Mouse (Mus musculus): Measurements from ENCODE around the gene Zfp120. TPM values are rescaled to one million over a fixed set of nuclear protein-coding genes. Genes with fewer than 3 reads are reported as not detected.
"Not testable (repeated sequence)": the region's sequence is repeated elsewhere in the genome, so short reads cannot be mapped to it uniquely, and the experiment has no call there.

The Zfp120 gene
- 5.2 and 6.6 TPM in 2 replicates for polyA plus RNA-seq (2016; fragmentation: Nextera tagmentation; extraction: Ambion mirVana)

DNA sequence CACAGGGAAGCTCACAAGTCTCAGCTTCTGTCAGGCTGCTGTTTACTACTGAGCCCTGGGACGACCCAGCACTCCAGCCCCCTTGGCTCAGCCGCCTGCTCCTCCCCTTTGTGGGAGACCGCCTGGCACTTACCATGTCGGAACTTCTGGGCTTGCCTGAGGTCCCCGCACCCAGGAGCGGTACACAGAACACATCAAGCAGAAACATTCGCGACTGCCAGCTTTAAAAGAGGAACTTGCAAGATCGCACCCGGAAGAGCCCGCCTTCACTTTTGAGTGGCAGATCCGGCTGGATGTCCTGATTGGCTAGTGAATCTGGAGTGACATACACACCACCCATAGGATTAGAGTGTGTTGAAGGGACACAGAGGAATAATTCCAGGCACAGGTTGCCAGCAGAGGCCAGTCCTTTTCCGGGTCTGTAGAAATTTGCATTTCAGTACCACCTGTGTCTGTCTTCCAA lies at the start of gene Zfp120:
Zfp120 (minus strand) TSS at position 274 of the 463 bp plus-strand sequence.
- WGBS = 0% methylated on average over 13 of the region's 13 CpGs
- Histone ChIP-seq H3K27me3 (no peaks in the 10 kb centered on the region), H3K27ac (peak within 1 kb of the TSS; percentile 82), H3K4me3 (replicated peaks) (peak within 1 kb of the TSS; percentile 72), H3K4me1 (replicated peaks) (peaks cover 7% of the 10 kb centered on the region), H3K9ac (replicated peaks) (peak within 1 kb of the TSS; percentile 82), H3K4me2 (peak within 1 kb of the TSS; percentile 63), H3K36me3 (peaks cover 10% of the 10 kb centered on the region), H3K9me3 (no peaks in the 10 kb centered on the region)
- ATAC-seq (ENCODE audit: insufficient number of reproducible peaks, insufficient read depth, low FRiP score, low TSS enrichment, low read depth) = peak; percentile 100

DNA sequence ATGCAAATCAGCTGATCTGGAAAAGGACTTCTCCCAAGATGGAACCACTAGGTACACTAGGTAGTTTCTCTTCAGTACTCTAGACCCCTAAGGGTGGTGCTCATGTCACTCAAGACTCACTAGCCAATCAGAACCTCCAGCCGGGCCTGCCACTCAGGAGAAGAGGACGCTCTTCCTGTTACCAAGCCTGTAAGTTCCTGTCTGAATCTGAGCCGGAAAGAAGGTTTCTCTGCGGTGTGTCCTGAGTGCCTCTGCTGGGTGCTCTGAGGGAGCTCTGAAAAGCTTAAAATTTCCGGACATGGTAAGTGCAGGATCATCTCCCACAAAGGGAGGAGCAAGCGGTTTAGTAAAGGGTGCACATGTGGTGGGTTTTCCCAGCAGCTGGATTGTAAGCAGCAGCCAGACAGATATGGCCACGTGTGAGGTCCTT lies 45.1 kb upstream of the Zfp120 start, which contains the start of gene Gm14139:
Gm14139 (plus strand) TSS at position 186 of the 430 bp plus-strand sequence.
- not testable (repeated sequence) for H3K36me3 ChIP-seq; H3K4me1 ChIP-seq (replicated peaks); H3K27me3 ChIP-seq; H3K4me3 ChIP-seq (replicated peaks); H3K27ac ChIP-seq; ATAC-seq (ENCODE audit: insufficient number of reproducible peaks, insufficient read depth, low FRiP score, low TSS enrichment, low read depth); H3K4me2 ChIP-seq; H3K9ac ChIP-seq (replicated peaks)
- H3K9me3 ChIP-seq = peaks cover 11% of the 10 kb centered on the region; the same call in 1 of the 2 replicates
- WGBS = 78% methylated on average over 7 of the region's 7 CpGs

GRCm38 (mm10) chr2:150181046-150181445 lies 44.5 kb upstream of the Zfp120 start:
- not testable (repeated sequence) for H3K27me3 ChIP-seq, H3K4me2 ChIP-seq

GRCm38 (mm10) chr2:150179579-150179978 lies 43.1 kb upstream of the Zfp120 start, which contains the start of gene Gm10770:
TSS of gene Gm10770 (minus strand) at chr2:150179679.
- H3K36me3 ChIP-seq; H3K4me3 ChIP-seq (replicated peaks); H3K4me2 ChIP-seq; H3K9ac ChIP-seq (replicated peaks); H3K27me3 ChIP-seq; H3K4me1 ChIP-seq (replicated peaks); ATAC-seq (ENCODE audit: insufficient number of reproducible peaks, insufficient read depth, low FRiP score, low TSS enrichment, low read depth); H3K27ac ChIP-seq: not testable (repeated sequence)
- WGBS = 82% methylated on average over 4 of the region's 4 CpGs
- peaks cover 11% of the 10 kb centered on the region for H3K9me3 ChIP-seq

More at GRCm38 (mm10) chr2:150181046-150181445, 44.5 kb upstream of the Zfp120 start:
- not testable (repeated sequence) for ATAC-seq (ENCODE audit: insufficient number of reproducible peaks, insufficient read depth, low FRiP score, low TSS enrichment, low read depth); H3K9ac ChIP-seq (replicated peaks); H3K27ac ChIP-seq; H3K4me3 ChIP-seq (replicated peaks); H3K36me3 ChIP-seq; H3K4me1 ChIP-seq (replicated peaks)
- H3K9me3 ChIP-seq = peaks cover 11% of the 10 kb centered on the region; the same call in 1 of the 2 replicates

- H3K4me3 ChIP-seq (replicated peaks) = no peak overlapping the region
- no peaks in the 10 kb centered on the region for H3K4me1 ChIP-seq (replicated peaks)
- H3K9me3 ChIP-seq = peaks cover 11% of the 10 kb centered on the region
- no peaks in the 10 kb centered on the region for H3K36me3 ChIP-seq
- ATAC-seq (ENCODE audit: insufficient number of reproducible peaks, insufficient read depth, low FRiP score, low TSS enrichment, low read depth) = no peak
- no peak overlapping the region for H3K4me2 ChIP-seq
- no peak overlapping the region for H3K27ac ChIP-seq
- H3K27me3 ChIP-seq = no peaks in the 10 kb centered on the region
- no peak overlapping the region for H3K9ac ChIP-seq (replicated peaks)
Measured at GRCm38 (mm10) chr2:150173833-150174232, 37.3 kb upstream of the Zfp120 start.

GRCm38 (mm10) chr2:150166703-150167102 lies 30.2 kb upstream of the Zfp120 start:
- Histone ChIP-seq H3K27me3 (no peaks in the 10 kb centered on the region), H3K36me3 (no peaks in the 10 kb centered on the region), H3K9me3 (no peaks in the 10 kb centered on the region), H3K4me2 (no peak overlapping the region), H3K27ac (no peak overlapping the region), H3K9ac (replicated peaks) (no peak overlapping the region), H3K4me3 (replicated peaks) (no peak overlapping the region), H3K4me1 (replicated peaks) (no peaks in the 10 kb centered on the region)
- ATAC-seq (ENCODE audit: insufficient number of reproducible peaks, insufficient read depth, low FRiP score, low TSS enrichment, low read depth) = no peak

GRCm38 (mm10) chr2:150132773-150133172 lies 3.7 kb downstream of the Zfp120 start:
- no peak overlapping the region for H3K27ac ChIP-seq
- H3K9ac ChIP-seq (replicated peaks) = no peak overlapping the region
- H3K27me3 ChIP-seq = no peaks in the 10 kb centered on the region
- no peak for ATAC-seq (ENCODE audit: insufficient number of reproducible peaks, insufficient read depth, low FRiP score, low TSS enrichment, low read depth)
- WGBS = 77% methylated on average over 2 of the region's 2 CpGs
- H3K4me2 ChIP-seq = no peak overlapping the region
- H3K4me3 ChIP-seq (replicated peaks) = no peak overlapping the region
- peaks cover 26% of the 10 kb centered on the region for H3K36me3 ChIP-seq
- peaks cover 7% of the 10 kb centered on the region for H3K4me1 ChIP-seq (replicated peaks)
- peaks cover 21% of the 10 kb centered on the region; the same call in 1 of the 2 replicates for H3K9me3 ChIP-seq

DNA sequence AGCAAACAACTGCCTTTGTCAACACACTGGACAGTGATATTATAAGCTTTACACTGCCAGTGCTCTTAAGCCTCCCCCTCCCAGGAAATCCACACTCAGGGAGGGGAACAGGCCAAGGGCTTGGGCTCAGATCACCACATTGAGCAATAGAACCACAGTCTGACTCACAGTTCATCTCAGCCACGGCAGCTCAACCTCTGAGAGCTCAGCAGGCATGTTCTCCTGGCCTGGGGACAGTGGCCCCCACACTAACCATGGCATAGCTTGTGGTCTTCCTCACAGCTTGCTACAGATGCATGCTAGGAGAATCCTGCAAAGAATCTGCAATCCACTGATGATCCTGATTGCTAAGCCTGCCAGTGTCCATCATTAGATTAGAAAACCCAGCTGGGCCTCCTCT lies 4.5 kb downstream of the Zfp120 start:
- H3K27ac ChIP-seq; H3K4me1 ChIP-seq (replicated peaks); H3K4me3 ChIP-seq (replicated peaks); ATAC-seq (ENCODE audit: insufficient number of reproducible peaks, insufficient read depth, low FRiP score, low TSS enrichment, low read depth); H3K27me3 ChIP-seq; H3K9ac ChIP-seq (replicated peaks); H3K4me2 ChIP-seq: not testable (repeated sequence)
- Histone ChIP-seq H3K9me3 (peaks cover 25% of the 10 kb centered on the region; the same call in 1 of the 2 replicates), H3K36me3 (peaks cover 28% of the 10 kb centered on the region)
- 94% methylated on average over 1 of the region's 1 CpGs for WGBS

DNA sequence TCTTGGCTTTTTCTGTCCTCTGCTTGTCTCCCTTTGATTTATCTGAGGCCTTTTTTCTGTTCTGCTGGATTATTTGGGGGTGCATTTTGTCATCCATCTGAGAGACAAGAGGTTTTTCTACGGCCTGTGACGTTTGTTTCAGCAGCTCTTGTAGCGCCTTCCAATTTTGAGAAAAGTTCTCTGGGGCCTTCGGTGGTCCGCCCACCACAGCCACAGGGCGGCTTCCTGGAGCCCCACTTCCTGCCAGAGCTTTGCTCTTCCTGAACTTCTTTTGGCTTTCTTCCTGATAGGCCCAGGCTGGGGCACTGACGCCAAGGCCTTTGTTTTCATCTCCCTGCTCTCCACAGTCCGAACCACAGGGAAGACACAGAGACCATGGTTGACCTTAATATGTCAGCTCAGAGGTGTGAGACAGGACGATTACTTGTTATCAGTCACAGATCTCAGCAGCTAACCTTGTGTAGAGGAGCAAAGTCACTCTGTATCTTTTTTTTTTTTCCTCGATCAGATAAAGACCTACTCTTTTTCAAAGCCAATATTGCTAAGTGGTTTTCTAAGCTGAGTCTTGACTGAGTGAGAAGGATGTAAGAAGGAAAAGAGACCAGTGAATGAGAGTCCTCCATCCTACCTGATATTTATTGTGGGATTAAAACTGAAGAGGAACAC lies 25.1 kb downstream of the Zfp120 start:
- no peak for ATAC-seq (ENCODE audit: insufficient number of reproducible peaks, insufficient read depth, low FRiP score, low TSS enrichment, low read depth)

DNA sequence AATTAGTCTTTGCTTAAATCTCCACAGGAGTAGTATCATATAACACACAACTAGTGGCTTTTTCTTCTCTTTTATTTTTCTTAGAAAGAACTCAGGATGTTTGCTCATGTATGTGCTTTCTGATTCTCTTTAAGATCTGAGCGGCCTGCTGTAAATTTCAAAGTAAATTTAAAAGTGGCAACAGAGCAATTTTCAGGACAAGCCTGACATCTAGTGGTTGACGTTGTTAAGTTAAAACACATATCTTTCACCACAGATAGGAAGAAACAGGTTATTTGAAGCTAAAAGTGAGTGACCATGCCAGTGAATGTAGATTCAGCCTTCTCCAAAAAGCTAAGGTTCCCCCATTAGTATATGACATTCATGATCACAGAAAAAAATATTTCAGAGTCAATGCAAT lies 36.9 kb downstream of the Zfp120 start:
- H3K4me2 ChIP-seq; H3K4me3 ChIP-seq (replicated peaks); H3K27ac ChIP-seq; ATAC-seq (ENCODE audit: insufficient number of reproducible peaks, insufficient read depth, low FRiP score, low TSS enrichment, low read depth); H3K36me3 ChIP-seq; H3K4me1 ChIP-seq (replicated peaks); H3K9me3 ChIP-seq; H3K9ac ChIP-seq (replicated peaks); H3K27me3 ChIP-seq: not testable (repeated sequence)
- WGBS = 27% methylated on average over 2 of the region's 2 CpGs

More for the DNA sequence above, 25.1 kb downstream of the Zfp120 start:
- no peak overlapping the region for H3K9ac ChIP-seq (replicated peaks)
- H3K4me3 ChIP-seq (replicated peaks) = no peak overlapping the region
- no peaks in the 10 kb centered on the region for H3K27me3 ChIP-seq
- no peak overlapping the region for H3K27ac ChIP-seq
- H3K4me1 ChIP-seq (replicated peaks) = no peaks in the 10 kb centered on the region
- 88% methylated on average over 10 of the region's 10 CpGs for WGBS
- H3K4me2 ChIP-seq = no peak overlapping the region
- peaks cover 28% of the 10 kb centered on the region for H3K36me3 ChIP-seq
- peaks cover 10% of the 10 kb centered on the region; the same call in 1 of the 2 replicates for H3K9me3 ChIP-seq
